Mouse (Mus musculus) WW6 (cell line): ENCODE data around the gene Gfy.

Source experiments
- DNase-seq: peaks from one replicate; pipeline ENCODE4 v3.0.0-alpha.2; 2013; ENCODE audit warnings: low read depth, low spot score

Gene Gfy

DNA sequence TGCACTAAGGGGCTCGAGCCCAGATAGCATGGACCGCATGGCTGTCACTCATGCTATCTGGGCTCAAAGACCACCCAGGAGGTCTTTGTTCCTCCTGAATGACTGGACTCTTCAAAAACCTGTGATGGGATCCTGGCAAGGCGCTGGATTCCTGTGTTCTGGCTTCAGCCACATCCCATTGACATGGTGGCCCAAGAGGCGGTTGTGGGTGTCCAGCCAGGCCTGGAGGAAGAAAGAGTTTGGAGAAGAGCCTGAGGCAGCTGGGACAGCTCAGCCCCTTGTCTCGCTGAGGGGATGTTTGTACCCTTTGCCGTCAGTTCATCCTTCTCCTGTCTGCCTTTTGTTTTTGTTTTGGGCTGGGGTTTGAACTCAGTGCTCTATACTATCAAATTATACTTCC lies 29.8 kb downstream of the Gfy start:
- no peak for DNase-seq

DNA sequence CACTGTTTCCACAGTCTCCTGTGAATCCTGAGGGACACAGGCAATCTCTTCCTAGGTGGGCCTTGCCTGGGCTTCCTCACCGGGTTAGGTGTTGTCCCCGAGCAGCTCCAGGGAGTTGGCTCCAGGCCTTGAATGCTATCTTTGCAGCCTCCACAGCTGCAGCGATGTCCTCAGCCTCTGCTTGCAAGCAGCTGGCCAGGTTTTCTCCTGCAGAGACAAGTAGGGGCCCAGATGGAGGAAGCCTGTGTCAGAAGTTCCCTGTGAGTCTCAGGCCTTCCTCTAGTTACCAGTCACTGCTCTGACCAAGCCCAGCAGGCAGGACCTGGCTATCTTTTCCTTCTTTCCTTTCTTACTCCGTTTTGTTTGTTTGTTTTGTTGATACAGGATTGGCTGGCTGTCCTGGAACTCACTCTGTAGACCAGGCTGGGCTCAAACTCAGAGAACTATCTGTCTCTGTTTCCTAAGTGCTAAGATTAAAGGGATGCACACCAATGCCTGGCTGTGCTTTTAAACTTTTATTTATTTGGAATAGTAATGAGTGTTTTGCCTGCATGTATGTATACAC lies 30.8 kb downstream of the Gfy start:
- no peak for DNase-seq

DNA sequence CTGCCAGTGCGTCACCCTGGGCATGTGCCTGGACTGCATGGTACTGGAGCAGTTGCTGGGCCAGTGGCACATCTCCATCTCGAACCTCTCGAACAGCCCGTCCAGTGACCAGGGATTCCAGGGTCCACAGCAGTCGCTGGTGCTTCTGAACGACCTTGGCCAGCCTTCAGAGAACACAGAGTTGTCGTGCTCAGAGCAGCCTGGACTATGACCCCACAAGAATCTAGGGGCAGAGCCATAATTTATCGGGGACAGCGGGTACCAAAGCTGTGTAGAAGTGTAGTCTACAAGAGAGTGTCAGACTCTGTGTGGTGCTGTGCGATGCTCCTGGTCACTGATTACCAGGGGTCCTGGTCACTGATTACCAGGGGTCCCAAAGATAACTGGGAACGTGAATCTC lies 31.5 kb downstream of the Gfy start:
- no peak for DNase-seq

DNA sequence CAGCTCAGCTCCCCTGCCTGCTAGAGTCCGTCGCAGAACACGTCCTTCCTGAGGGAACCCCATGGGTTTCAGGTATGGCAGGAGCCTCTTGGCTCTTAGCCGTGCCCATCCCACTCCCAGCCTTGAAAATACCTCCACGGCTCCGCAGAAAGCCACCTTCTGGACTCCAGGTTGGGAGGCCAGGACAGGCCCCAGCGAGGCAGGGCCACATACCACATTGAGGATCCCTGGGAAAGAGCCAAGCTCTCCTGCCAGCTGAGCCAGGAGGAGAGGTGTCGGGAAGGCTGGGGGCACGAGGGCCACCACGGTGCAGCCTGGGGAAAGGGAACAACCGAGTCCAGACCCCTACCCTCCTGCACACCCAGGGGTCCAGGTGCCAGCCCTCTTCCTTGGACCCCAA lies 32.1 kb downstream of the Gfy start:
- no peak for DNase-seq

DNA sequence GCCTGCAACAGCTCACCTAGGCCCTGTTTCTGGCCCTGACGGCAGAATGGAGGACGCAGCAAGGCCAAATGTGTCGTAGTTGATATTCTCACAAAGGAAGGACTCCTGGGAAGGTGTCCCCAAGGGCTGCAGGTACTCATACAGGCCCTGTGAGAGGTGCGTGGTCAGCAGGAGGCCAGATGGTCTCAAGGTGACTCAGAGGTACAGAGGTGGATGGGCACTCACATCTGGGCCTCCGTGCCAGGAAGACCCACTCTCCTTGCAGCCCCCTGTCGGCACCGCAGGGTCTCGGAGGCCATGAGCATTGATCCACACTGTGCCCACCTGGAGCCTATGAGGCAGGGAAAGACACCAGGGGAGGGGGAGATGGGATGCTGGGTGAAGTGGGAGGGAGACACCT lies 33.9 kb downstream of the Gfy start:
- DNase-seq = no peak

DNA sequence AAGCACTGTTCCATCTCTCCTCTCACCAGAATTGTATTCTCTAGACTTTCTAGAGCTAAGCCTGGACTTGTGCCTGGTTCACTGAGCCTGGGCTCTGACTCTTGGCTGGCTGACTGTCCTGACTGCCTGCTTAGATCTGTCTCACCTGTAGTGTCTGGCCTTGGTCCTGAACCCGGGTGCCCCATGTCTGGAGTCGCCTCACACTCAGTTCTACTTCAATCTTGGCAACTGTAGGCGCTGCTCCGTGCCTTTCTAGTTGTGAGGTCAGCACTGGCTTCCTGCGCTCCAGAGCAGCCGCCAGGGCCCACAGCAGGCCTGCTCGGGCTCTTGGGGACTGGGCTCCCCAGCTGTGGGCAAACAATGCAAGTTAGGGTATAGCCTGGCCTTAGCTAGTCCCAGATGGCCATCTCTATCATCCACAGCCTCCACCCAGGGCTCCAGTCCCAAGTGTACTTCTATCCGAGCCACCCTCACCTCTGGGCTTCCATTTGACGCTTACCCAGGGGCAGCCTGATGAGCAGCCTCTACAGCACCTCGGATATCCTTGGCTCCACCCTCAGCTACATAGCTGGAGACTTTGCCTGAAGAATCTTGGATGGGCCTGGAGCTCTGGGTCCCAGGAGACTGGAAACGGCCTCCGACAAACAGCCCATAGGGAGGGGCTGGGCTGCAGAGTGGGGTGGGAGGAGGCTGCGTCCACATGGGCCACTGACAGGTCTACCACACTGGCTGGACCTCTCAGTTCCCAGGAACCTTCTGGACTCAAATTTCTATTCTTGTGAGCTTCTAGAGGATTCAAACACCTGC lies 34.8 kb downstream of the Gfy start:
- DNase-seq = no peak

- DNase-seq = no peak
These were observed 37.5 kb downstream of the Gfy start for GRCm38 (mm10) chr7:45141914-45142313.

- DNase-seq = no peak
These were observed 38.0 kb downstream of the Gfy start for GRCm38 (mm10) chr7:45141319-45141718.

DNA sequence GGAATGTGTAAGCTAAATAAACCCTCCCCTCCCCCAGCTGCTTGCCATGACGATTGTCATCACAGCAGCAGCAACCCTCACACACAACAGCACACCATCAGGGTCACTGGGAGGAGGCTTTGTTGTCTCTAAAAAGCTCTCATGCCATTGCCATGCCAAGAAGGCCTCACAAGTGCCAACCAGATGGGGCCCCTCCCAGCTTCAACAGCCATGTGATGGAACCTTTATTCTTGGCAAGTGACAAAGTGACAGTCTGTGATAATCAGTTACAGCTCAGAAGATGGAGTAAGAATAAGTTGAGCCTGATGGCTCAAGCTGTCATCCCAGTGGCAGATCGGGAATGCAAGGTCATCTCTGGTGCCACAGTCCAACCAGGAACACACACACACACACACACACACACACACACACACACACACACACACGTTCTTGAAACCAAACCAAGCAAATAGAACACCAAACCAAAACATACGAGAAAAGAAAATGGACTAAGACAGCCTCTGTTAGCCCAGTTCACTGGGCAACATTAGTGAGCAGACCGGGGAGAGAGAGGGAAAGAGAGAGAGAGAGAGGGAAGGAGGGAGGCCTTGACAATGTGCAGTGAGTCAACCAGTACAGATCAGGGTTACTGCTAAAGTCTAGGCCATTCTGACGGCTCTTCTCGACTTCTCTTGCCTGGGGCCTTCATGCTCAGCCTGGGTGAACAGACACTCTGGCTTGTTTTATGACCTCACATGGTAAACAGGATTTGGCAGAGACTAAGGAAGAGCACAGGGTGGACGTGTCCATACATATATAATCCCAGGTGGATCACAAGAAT lies 39.3 kb downstream of the Gfy start:
- no peak for DNase-seq

DNA sequence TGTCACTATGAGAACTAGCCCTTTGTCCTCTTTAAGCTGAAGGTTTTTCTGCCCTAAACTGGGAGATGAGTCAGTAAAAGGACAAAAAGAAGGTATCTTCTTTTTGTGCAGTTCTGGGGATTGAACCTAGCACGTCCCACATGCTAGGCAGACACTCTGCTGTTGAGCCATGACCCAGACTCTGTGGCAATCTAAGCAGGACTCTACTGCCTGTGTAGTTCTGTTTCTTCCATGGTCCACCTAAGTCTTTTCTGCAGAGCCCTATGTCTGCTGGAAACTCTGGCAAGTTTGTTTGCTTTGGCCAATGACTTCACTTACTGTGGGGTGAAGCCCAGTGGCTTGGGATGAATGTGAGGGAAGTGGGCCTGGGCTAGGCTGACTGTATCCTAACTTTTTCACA lies 41.0 kb downstream of the Gfy start:
- DNase-seq = no peak

GRCm38 (mm10) chr7:45137171-45138006 lies 42.0 kb downstream of the Gfy start:
- DNase-seq = no peak

DNA sequence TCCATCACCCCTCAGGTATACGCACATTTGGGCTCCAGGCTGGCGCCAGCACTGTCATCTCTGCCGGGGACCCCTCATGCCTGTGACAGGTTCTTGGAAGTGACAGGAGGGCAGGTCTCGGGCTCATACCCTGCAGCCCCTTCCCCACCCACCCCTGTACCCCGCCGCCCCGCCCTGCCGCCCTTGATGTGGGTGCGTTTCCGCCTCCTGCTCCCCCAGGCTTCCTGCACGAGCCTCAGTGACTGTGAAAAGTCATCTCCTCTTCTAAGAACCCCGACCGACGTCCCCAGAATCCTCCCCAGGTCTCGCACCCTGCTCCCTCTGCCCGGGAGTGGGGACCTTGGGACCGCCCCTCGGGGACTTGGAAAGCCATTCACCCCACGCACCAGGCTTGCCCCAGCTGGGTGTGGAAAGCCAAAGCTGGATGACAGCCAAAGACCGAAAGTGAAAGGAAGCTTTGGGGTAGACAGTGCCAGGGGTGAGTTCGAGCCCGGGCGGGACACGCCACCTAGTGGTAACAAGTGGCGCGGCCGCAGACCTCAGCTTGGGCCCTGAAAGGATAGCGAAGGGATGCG lies 43.3 kb downstream of the Gfy start, which contains the start of the genes Gm45713 and Flt3l:
TSS of gene Gm45713 (minus strand) at position 239 of the 575 bp plus-strand sequence.
TSS of gene Flt3l (minus strand) at position 440 of the 575 bp plus-strand sequence.
- DNase-seq = no peak

DNA sequence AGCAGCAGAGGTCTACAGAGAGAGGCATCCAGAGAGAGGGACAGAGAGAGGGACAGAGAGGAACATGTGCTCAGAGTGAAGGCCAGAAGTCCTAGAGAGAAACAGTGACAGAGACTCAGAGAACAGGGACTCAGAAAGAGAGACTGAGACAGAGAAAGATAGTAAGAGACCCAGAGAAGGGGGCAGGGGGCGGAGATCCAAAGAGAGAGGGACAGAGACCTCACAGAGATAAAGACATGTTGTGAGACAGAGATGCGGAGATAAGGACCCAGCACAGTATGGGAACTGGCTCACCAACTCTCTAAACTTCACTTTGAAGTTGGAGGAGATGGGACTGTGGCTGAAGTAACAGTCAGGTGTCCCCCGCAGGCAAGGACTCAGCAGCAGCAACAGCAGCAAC lies 44.0 kb downstream of the Gfy start:
- DNase-seq = no peak

DNA sequence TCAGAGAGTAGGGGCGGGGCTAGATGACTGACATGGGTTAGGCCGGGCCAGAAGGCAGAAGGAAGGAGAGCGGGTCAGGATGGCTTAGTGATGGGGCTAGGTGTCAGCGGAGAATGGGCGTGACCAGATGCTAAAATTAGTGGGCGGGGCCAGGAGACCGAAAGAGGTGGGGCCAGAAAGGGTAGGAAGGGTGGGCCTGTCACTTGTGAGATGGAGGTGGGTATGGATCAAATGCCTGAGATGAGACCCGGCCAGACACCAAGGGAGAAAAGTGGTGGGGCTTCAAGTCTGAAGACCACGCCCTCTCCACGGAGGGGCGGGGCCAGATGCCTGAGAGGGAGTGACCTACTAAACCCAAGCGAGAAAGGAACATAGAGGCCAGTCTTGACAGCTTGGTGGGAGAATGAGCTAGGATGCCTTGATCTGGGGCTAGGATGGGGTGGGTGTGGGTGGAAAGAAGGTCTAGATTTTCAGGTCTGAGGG lies 44.8 kb downstream of the Gfy start:
- peak; percentile 88 for DNase-seq

GRCm38 (mm10) chr7:45133446-45134159 lies 45.8 kb downstream of the Gfy start:
- DNase-seq = no peak

DNA sequence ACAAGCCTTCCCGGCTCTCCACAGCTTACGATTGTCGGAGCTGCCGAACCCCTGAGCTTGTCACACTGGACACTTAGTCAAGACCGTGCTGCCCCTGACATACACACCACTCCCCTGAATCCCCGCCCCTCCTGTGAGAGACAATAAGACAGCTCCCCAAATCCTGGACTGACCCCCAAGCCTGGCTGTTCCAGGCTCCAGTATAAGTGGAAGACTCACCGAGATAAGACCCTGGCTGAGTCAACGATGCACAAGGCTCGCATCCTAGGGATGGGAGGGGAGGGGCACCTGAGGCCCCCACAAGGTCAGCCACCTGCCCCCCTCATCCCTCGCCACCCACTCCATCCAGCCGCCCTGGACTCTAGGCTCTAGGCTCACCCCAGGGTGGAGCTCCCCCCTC lies 47.5 kb downstream of the Gfy start:
- DNase-seq = no peak

GRCm38 (mm10) chr7:45129776-45130512 lies 49.4 kb downstream of the Gfy start:
- no peak for DNase-seq

- DNase-seq = no peak
These were observed 50.1 kb downstream of the Gfy start for GRCm38 (mm10) chr7:45129318-45129717.

- peak; percentile 96 for DNase-seq
These were observed 50.6 kb downstream of the Gfy start, which contains the start of gene Rpl13a for GRCm38 (mm10) chr7:45128624-45129246. Gene Rpl13a, minus strand, starts transcription at chr7:45128761.
